Mouse (Mus musculus): ENCODE results near the gene Becn1.

GRCm38 (mm10) chr11:101269577-101270116, 32.4 kb downstream of the Becn1 start:
- TF ChIP-seq EP300 (IDR thresholded peaks at IDR 0.05) (no peak), CTCF (IDR thresholded peaks at IDR 0.05) (no peak)

Data from lung, postnatal 0 days (tissue).